Mouse (Mus musculus) T-helper 17 cell (primary cell): ENCODE data around the gene Lrrc74a.

Source experiments
- in situ Hi-C, 2 experiments: fragments of 300-600 bp; cut with MboI, MseI; formaldehyde crosslinking; loops; 1 replicate in 1 of 2; 2 replicates in 1 of 2; pipeline ENCODE4 v1.15.1; 2025; ENCODE audit warnings: high pct_unique_total_duplicates in 2 of 2

Gene Lrrc74a

DNA sequence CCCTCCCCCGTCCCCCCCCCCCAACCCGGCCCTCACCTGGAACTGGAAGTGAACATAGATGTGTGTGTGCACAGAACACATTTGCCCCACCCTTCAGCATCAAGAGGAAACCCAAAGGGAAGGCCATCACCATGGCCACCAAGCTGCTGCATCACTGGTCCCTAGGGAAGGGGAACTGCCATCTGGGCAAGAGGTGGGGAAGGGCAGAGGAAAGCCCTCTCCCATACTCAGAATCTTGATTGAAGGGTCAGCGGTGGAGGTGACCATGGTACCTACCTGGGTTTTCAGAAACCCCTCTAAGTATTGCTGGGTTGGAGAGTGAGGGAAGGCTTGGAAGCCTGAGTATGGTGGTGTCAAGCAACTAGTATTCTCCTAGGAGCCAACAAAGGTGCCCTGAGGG, 68.7 kb downstream of the Lrrc74a start:
- in situ Hi-C loops, result no loop called here

DNA sequence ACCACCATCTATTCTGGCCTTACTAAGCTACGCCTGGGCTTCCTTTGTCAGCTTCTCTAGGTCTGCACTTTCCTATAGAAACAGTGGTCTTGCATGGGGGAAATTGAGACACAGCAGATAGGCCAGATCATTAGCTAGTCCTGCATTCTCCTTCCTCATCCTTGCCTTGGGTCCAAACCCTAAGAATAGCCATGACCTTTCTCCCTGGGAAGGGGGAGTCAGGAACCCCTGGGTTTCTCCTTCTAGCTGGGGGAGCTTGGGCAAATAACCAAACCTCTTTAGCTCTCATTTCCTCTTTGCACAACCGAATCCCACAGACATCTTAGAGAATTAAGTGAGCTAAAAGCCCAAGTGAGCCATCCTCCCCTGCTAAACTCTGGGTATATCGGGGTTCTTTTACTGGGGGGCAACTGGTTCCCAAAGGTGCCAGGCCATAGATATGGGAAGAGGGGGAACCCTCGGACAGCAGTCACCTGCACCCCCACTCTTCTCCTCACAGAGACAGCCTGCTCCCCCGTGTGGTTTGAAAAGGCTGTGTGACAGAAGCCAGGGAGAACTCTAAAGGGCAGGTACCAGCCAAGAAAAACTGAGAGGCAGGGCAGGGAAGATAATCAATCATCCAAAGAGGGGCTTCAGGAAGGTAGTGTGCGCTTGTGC, 69.6 kb downstream of the Lrrc74a start:
- in situ Hi-C loops, result no loop called here

GRCm38 (mm10) chr12:86804308-86804700, 70.1 kb downstream of the Lrrc74a start:
- in situ Hi-C loops, result no loop called here

- in situ Hi-C loops, result no loop called here
Measured at GRCm38 (mm10) chr12:86804857-86805256, 70.7 kb downstream of the Lrrc74a start.

- in situ Hi-C loops, result no loop called here
Measured at GRCm38 (mm10) chr12:86805315-86805714, 71.1 kb downstream of the Lrrc74a start.

- in situ Hi-C loops, result no loop called here
Measured at GRCm38 (mm10) chr12:86806031-86806922, 72.1 kb downstream of the Lrrc74a start.

- in situ Hi-C loops, result no loop called here
Measured at GRCm38 (mm10) chr12:86806923-86807794, 73.0 kb downstream of the Lrrc74a start.

GRCm38 (mm10) chr12:86807795-86808128, 73.6 kb downstream of the Lrrc74a start:
- in situ Hi-C loops, result no loop called here

GRCm38 (mm10) chr12:86808856-86809255, 74.7 kb downstream of the Lrrc74a start:
- in situ Hi-C loops, result no loop called here

GRCm38 (mm10) chr12:86810040-86810439, 75.9 kb downstream of the Lrrc74a start:
- in situ Hi-C loops, result no loop called here

- in situ Hi-C loops, result no loop called here
Measured at GRCm38 (mm10) chr12:86810725-86811444, 76.7 kb downstream of the Lrrc74a start.

- in situ Hi-C loops, result no loop called here
Measured at GRCm38 (mm10) chr12:86812782-86813181, 78.6 kb downstream of the Lrrc74a start.
